Mouse (Mus musculus) cerebellum, adult 9-11 months (tissue): ENCODE data around the gene Auh.
A peak's percentile ranks its signal among the peaks of the same experiment; 100 is the strongest.

Experiments
- DNase-seq: peaks from one replicate; pipeline ENCODE4 v3.0.0; 2022

Auh gene

GRCm38 (mm10) chr13:52832481-52833170 is 96.9 kb downstream of the Auh start:
- DNase-seq: no peak

- DNase-seq: no peak
These were observed 98.3 kb downstream of the Auh start for GRCm38 (mm10) chr13:52831037-52831757.

GRCm38 (mm10) chr13:52828946-52829523 is 100.4 kb downstream of the Auh start:
- DNase-seq: no peak

- DNase-seq: no peak
These were observed 101.3 kb downstream of the Auh start for GRCm38 (mm10) chr13:52828217-52828616.

GRCm38 (mm10) chr13:52826666-52827065 is 102.8 kb downstream of the Auh start:
- no peak for DNase-seq

- no peak for DNase-seq
These were observed 104.7 kb downstream of the Auh start for GRCm38 (mm10) chr13:52824754-52825153.

GRCm38 (mm10) chr13:52822165-52823149 is 107.0 kb downstream of the Auh start:
- no peak for DNase-seq

- DNase-seq: no peak
These were observed 107.9 kb downstream of the Auh start for GRCm38 (mm10) chr13:52821571-52821970.

- no peak for DNase-seq
These were observed 109.6 kb downstream of the Auh start for GRCm38 (mm10) chr13:52819901-52820300.

GRCm38 (mm10) chr13:52818760-52819159 is 110.7 kb downstream of the Auh start:
- DNase-seq: peak; percentile 77

- peak; percentile 60 for DNase-seq
These were observed 111.4 kb downstream of the Auh start for GRCm38 (mm10) chr13:52817991-52818491.

- DNase-seq: no peak
These were observed 115.7 kb downstream of the Auh start for GRCm38 (mm10) chr13:52813750-52814149.

- no peak for DNase-seq
These were observed 116.6 kb downstream of the Auh start for GRCm38 (mm10) chr13:52812549-52813515.

- DNase-seq: no peak
These were observed 121.8 kb downstream of the Auh start for GRCm38 (mm10) chr13:52807722-52808121.

GRCm38 (mm10) chr13:52806029-52806428 is 123.5 kb downstream of the Auh start:
- DNase-seq: no peak

- DNase-seq: no peak
These were observed 123.9 kb downstream of the Auh start for GRCm38 (mm10) chr13:52805581-52805980.

GRCm38 (mm10) chr13:52802482-52802881 is 127.0 kb downstream of the Auh start:
- no peak for DNase-seq

GRCm38 (mm10) chr13:52800687-52801341 is 128.7 kb downstream of the Auh start:
- no peak for DNase-seq

- no peak for DNase-seq
These were observed 129.4 kb downstream of the Auh start for GRCm38 (mm10) chr13:52800091-52800490.

GRCm38 (mm10) chr13:52794232-52794631 is 135.2 kb downstream of the Auh start:
- DNase-seq: no peak
